Mouse (Mus musculus) embryonic facial prominence, embryonic 12.5 days (tissue): ENCODE results near the gene Nt5dc1. TPM values are rescaled to one million over a fixed set of nuclear protein-coding genes. Genes with fewer than 3 reads are reported as not detected.
"Not testable (repeated sequence)": the region's sequence is repeated elsewhere in the genome, so short reads cannot be mapped to it uniquely, and the experiment has no call there.

Experiments
- ATAC-seq: fragments of 200-750 bp; cut with Nextera tagmentation; 2 replicates; pipeline ENCODE4 v1.8.0; 2017; ENCODE audit not compliant: insufficient number of reproducible peaks, insufficient read depth, low FRiP score, low TSS enrichment
- H3K27ac ChIP-seq: fragments of 300-500 bp; sonication (generic); 2 replicates; pipeline ENCODE4 v1.5.1; 2016; ENCODE audit warnings: mild to moderate bottlenecking
- H3K27me3 ChIP-seq: fragments of 300-500 bp; sonication (generic); 2 replicates; pipeline ENCODE4 v1.6.1; 2016; ENCODE audit warnings: mild to moderate bottlenecking, moderate library complexity
- H3K36me3 ChIP-seq: fragments of 300-500 bp; sonication (generic); 2 replicates; pipeline ENCODE4 v1.6.1; 2016; ENCODE audit warnings: mild to moderate bottlenecking
- H3K4me1 ChIP-seq: fragments of 300-500 bp; sonication (generic); 2 replicates; pipeline ENCODE4 v1.6.1; 2016
- H3K4me2 ChIP-seq: fragments of 300-500 bp; sonication (generic); replicated peaks from 2 replicates; pipeline ENCODE4 v1.6.1; 2016; ENCODE audit warnings: mild to moderate bottlenecking, moderate library complexity
- H3K4me3 ChIP-seq: fragments of 300-500 bp; sonication (generic); 2 replicates; pipeline ENCODE4 v1.5.1; 2016; ENCODE audit warnings: mild to moderate bottlenecking
- H3K9ac ChIP-seq: fragments of 300-500 bp; sonication (generic); 2 replicates; pipeline ENCODE4 v1.6.1; 2016; ENCODE audit warnings: mild to moderate bottlenecking, moderate library complexity
- H3K9me3 ChIP-seq: fragments of 300-500 bp; sonication (generic); 2 replicates; pipeline ENCODE4 v1.6.1; 2016; ENCODE audit warnings: mild to moderate bottlenecking, moderate library complexity
- WGBS: fragments of 180-500 bp; shearing (Covaris S2); methylation state at CpG from one replicate; pipeline ENCODE4 v1.1.7; 2016; 5-methylcytosine and 5-hydroxymethylcytosine counted together
- polyA plus RNA-seq: library from polyadenylated mRNA; unstranded; fragments of >200 nt; fragmentation: Nextera tagmentation; extraction: Ambion mirVana; gene quantifications from 2 replicates; pipeline ENCODE4 v1.2.1, GENCODE M21; 2016

Nt5dc1 gene
- 7.8 TPM in 2 replicates for polyA plus RNA-seq

GRCm38 (mm10) chr10:34418204-34418756 lies at the start of gene Nt5dc1:
Gene Nt5dc1 (minus strand): TSS chr10:34418552.
- Histone ChIP-seq H3K9me3 (no peaks in the 10 kb centered on the region), H3K4me1 (peaks cover 4% of the 10 kb centered on the region; the same call in 1 of the 2 replicates), H3K27ac (peak within 1 kb of the TSS; percentile 67), H3K4me2 (peak within 1 kb of the TSS; percentile 50), H3K9ac (peak within 1 kb of the TSS; percentile 65), H3K36me3 (no peaks in the 10 kb centered on the region), H3K27me3 (no peaks in the 10 kb centered on the region), H3K4me3 (peak within 1 kb of the TSS; percentile 71)
- ATAC-seq: peak; percentile 97
- 0% methylated on average over 49 of the region's 49 CpGs for WGBS

- no peak overlapping the region for H3K4me3 ChIP-seq
- no peak for ATAC-seq
- 84% methylated on average over 4 of the region's 4 CpGs for WGBS
- no peaks in the 10 kb centered on the region for H3K9me3 ChIP-seq
- no peaks in the 10 kb centered on the region for H3K27me3 ChIP-seq
- no peaks in the 10 kb centered on the region for H3K36me3 ChIP-seq
- no peaks in the 10 kb centered on the region for H3K4me1 ChIP-seq
- no peak overlapping the region for H3K9ac ChIP-seq
- no peak overlapping the region for H3K4me2 ChIP-seq
- H3K27ac ChIP-seq: no peak overlapping the region
These were observed 46.0 kb upstream of the Nt5dc1 start for GRCm38 (mm10) chr10:34464321-34464720.

GRCm38 (mm10) chr10:34461451-34461850 lies 43.1 kb upstream of the Nt5dc1 start:
- Histone ChIP-seq H3K9ac (no peak overlapping the region), H3K4me2 (no peak overlapping the region), H3K36me3 (no peaks in the 10 kb centered on the region), H3K4me3 (no peak overlapping the region), H3K4me1 (no peaks in the 10 kb centered on the region), H3K27ac (no peak overlapping the region), H3K9me3 (no peaks in the 10 kb centered on the region), H3K27me3 (no peaks in the 10 kb centered on the region)
- 71% methylated on average over 4 of the region's 4 CpGs for WGBS
- ATAC-seq: no peak

GRCm38 (mm10) chr10:34449469-34449868 lies 31.1 kb upstream of the Nt5dc1 start:
- Histone ChIP-seq H3K4me3 (no peak overlapping the region), H3K27me3 (no peaks in the 10 kb centered on the region), H3K27ac (no peak overlapping the region), H3K9ac (no peak overlapping the region), H3K36me3 (no peaks in the 10 kb centered on the region), H3K4me2 (no peak overlapping the region), H3K4me1 (no peaks in the 10 kb centered on the region), H3K9me3 (no peaks in the 10 kb centered on the region)
- WGBS: 65% methylated on average over 1 of the region's 1 CpGs
- ATAC-seq: no peak

- not testable (repeated sequence) for H3K36me3 ChIP-seq, H3K9me3 ChIP-seq, H3K27ac ChIP-seq, H3K4me2 ChIP-seq, H3K4me1 ChIP-seq, H3K9ac ChIP-seq, H3K4me3 ChIP-seq, H3K27me3 ChIP-seq, ATAC-seq
- 93% methylated on average over 6 of the region's 14 CpGs for WGBS
These were observed 15.8 kb upstream of the Nt5dc1 start for GRCm38 (mm10) chr10:34434191-34434590.

GRCm38 (mm10) chr10:34431783-34432182 lies 13.4 kb upstream of the Nt5dc1 start:
- Histone ChIP-seq H3K4me1 (no peaks in the 10 kb centered on the region), H3K4me3 (no peak overlapping the region), H3K9ac (no peak overlapping the region), H3K4me2 (no peak overlapping the region), H3K27ac (no peak overlapping the region), H3K36me3 (no peaks in the 10 kb centered on the region), H3K27me3 (no peaks in the 10 kb centered on the region), H3K9me3 (no peaks in the 10 kb centered on the region)
- no peak for ATAC-seq

- not testable (repeated sequence) for ATAC-seq, H3K4me1 ChIP-seq, H3K36me3 ChIP-seq, H3K27ac ChIP-seq, H3K9me3 ChIP-seq, H3K27me3 ChIP-seq
- Histone ChIP-seq H3K9ac (peak overlapping the region; percentile 65; the same call in 1 of the 2 replicates), H3K4me2 (peak overlapping the region; percentile 50), H3K4me3 (peak overlapping the region; percentile 71)
- WGBS: 81% methylated on average over 4 of the region's 4 CpGs
These were observed 442 bp upstream of the Nt5dc1 start for GRCm38 (mm10) chr10:34418794-34419193.

- H3K9ac ChIP-seq: no peak overlapping the region
- no peaks in the 10 kb centered on the region for H3K4me1 ChIP-seq
- no peaks in the 10 kb centered on the region for H3K9me3 ChIP-seq
- no peak overlapping the region for H3K27ac ChIP-seq
- no peak for ATAC-seq
- H3K27me3 ChIP-seq: no peaks in the 10 kb centered on the region
- no peak overlapping the region for H3K4me2 ChIP-seq
- no peak overlapping the region for H3K4me3 ChIP-seq
- peaks cover 21% of the 10 kb centered on the region for H3K36me3 ChIP-seq
These were observed 19.1 kb downstream of the Nt5dc1 start for GRCm38 (mm10) chr10:34399267-34399666.

- no peaks in the 10 kb centered on the region for H3K27me3 ChIP-seq
- H3K4me2 ChIP-seq: no peak overlapping the region
- H3K9ac ChIP-seq: no peak overlapping the region
- H3K27ac ChIP-seq: no peak overlapping the region
- no peaks in the 10 kb centered on the region for H3K4me1 ChIP-seq
- 0 out of 2 replicates have a peak, but pooled peaks cover 4% of the 10 kb centered on the region for H3K36me3 ChIP-seq
- no peak overlapping the region for H3K4me3 ChIP-seq
- 91% methylated on average over 4 of the region's 4 CpGs for WGBS
- no peak for ATAC-seq
- H3K9me3 ChIP-seq: no peaks in the 10 kb centered on the region
These were observed 21.4 kb downstream of the Nt5dc1 start for GRCm38 (mm10) chr10:34396959-34397358.

GRCm38 (mm10) chr10:34389681-34390080 lies 28.7 kb downstream of the Nt5dc1 start, which contains the start of gene Col10a1:
Gene Col10a1 (plus strand): TSS chr10:34389981.
- Histone ChIP-seq H3K9me3 (no peaks in the 10 kb centered on the region), H3K4me2 (no peak within 1 kb of the TSS), H3K4me3 (no peak within 1 kb of the TSS), H3K27ac (no peak within 1 kb of the TSS), H3K4me1 (no peaks in the 10 kb centered on the region), H3K27me3 (no peaks in the 10 kb centered on the region), H3K9ac (no peak within 1 kb of the TSS), H3K36me3 (no peaks in the 10 kb centered on the region)
- ATAC-seq: no peak
- 62% methylated on average over 8 of the region's 8 CpGs for WGBS

- no peak overlapping the region for H3K4me3 ChIP-seq
- H3K27ac ChIP-seq: no peak overlapping the region
- H3K9me3 ChIP-seq: no peaks in the 10 kb centered on the region
- no peak overlapping the region for H3K9ac ChIP-seq
- WGBS: 88% methylated on average over 5 of the region's 5 CpGs
- H3K27me3 ChIP-seq: no peaks in the 10 kb centered on the region
- H3K4me1 ChIP-seq: no peaks in the 10 kb centered on the region
- no peak overlapping the region for H3K4me2 ChIP-seq
- no peaks in the 10 kb centered on the region for H3K36me3 ChIP-seq
- ATAC-seq: no peak
These were observed 32.7 kb downstream of the Nt5dc1 start for GRCm38 (mm10) chr10:34385636-34386035.

- ATAC-seq: no peak
- WGBS: 83% methylated on average over 7 of the region's 7 CpGs
- H3K9me3 ChIP-seq: no peaks in the 10 kb centered on the region
- H3K4me3 ChIP-seq: no peak overlapping the region
- H3K36me3 ChIP-seq: no peaks in the 10 kb centered on the region
- no peak overlapping the region for H3K27ac ChIP-seq
- no peaks in the 10 kb centered on the region for H3K27me3 ChIP-seq
- no peak overlapping the region for H3K9ac ChIP-seq
- no peaks in the 10 kb centered on the region for H3K4me1 ChIP-seq
- H3K4me2 ChIP-seq: no peak overlapping the region
These were observed 45.0 kb downstream of the Nt5dc1 start for GRCm38 (mm10) chr10:34373332-34373731.
